Mouse (Mus musculus) midbrain, embryonic 11.5 days (tissue): ENCODE measurements around the gene Ankrd33. TPM values are rescaled to one million over a fixed set of nuclear protein-coding genes. Genes with fewer than 3 reads are reported as not detected.

Source experiments
- polyA plus RNA-seq: library from polyadenylated mRNA; unstranded; fragments of >200 nt; fragmentation: Nextera tagmentation; extraction: Ambion mirVana; gene quantifications from 2 replicates; pipeline ENCODE4 v1.2.1, GENCODE M21; 2014

The Ankrd33 gene
- polyA plus RNA-seq, 1 experiment from 2014 or later: not detected

Other genes starting within 250 kb of the Ankrd33 start
- gene Scn8a, start 245.9 kb upstream of the Ankrd33 start, polyA plus RNA-seq: 11.6 and 14.9 TPM in 2 replicates
- not detected in 2 replicates for gene Gm47841, start 68.4 kb upstream of the Ankrd33 start, polyA plus RNA-seq
- 1.0 and 1.4 TPM in 2 replicates for gene Fignl2, start 37.2 kb upstream of the Ankrd33 start, polyA plus RNA-seq
- 4.2 and 5.0 TPM in 2 replicates for gene Acvrl1, start 12.8 kb downstream of the Ankrd33 start, polyA plus RNA-seq
- gene Acvr1b, start 58.3 kb downstream of the Ankrd33 start, polyA plus RNA-seq: 14.7 and 15.2 TPM in 2 replicates
- 3.6 and 4.5 TPM in 2 replicates for gene Grasp, start 108.4 kb downstream of the Ankrd33 start, polyA plus RNA-seq
- 1.3 TPM in 2 replicates for gene Nr4a1, start 138.5 kb downstream of the Ankrd33 start, polyA plus RNA-seq
- 57.9 and 67.4 TPM in 2 replicates for gene Atg101, start 168.5 kb downstream of the Ankrd33 start, polyA plus RNA-seq
- 0.33 TPM in 1 of 2 replicates, not detected in the other for gene 6030408B16Rik, start 177.5 kb downstream of the Ankrd33 start, polyA plus RNA-seq